Mouse (Mus musculus) stomach, embryonic 16.5 days (tissue): ENCODE measurements around the gene Ip6k2. TPM values are rescaled to one million over a fixed set of nuclear protein-coding genes. Genes with fewer than 3 reads are reported as not detected.
A peak's percentile ranks its signal among the peaks of the same experiment; 100 is the strongest.

Experiments
- ATAC-seq: fragments of 200-750 bp; cut with Nextera tagmentation; 2 replicates; pipeline ENCODE4 v1.8.0; 2017; ENCODE audit warnings: moderate number of reproducible peaks, moderate TSS enrichment; ENCODE audit not compliant: insufficient read depth, low FRiP score
- H3K27ac ChIP-seq: fragments of 300-500 bp; sonication (generic); 2 replicates; pipeline ENCODE4 v1.5.1; 2014; ENCODE audit warnings: low read length
- H3K27me3 ChIP-seq: fragments of 300-500 bp; sonication (generic); 2 replicates; pipeline ENCODE4 v1.6.1; 2014; ENCODE audit warnings: low read length, control low read depth, mixed read lengths; ENCODE audit not compliant: control insufficient read depth, insufficient read depth
- H3K36me3 ChIP-seq: fragments of 300-500 bp; sonication (generic); 2 replicates; pipeline ENCODE4 v1.6.1; 2014; ENCODE audit warnings: low read length; ENCODE audit not compliant: control insufficient read depth, insufficient read depth
- H3K4me1 ChIP-seq: fragments of 300-500 bp; sonication (generic); 2 replicates; pipeline ENCODE4 v1.6.1; 2014; ENCODE audit warnings: low read length, control low read depth, mixed read lengths; ENCODE audit not compliant: control insufficient read depth, insufficient read depth
- H3K4me2 ChIP-seq: fragments of 300-500 bp; sonication (generic); 2 replicates; pipeline ENCODE4 v1.6.1; 2014; ENCODE audit warnings: low read depth, low read length, mixed read lengths
- H3K4me3 ChIP-seq: fragments of 300-500 bp; sonication (generic); replicated peaks from 2 replicates; pipeline ENCODE4 v1.5.1; 2014; ENCODE audit warnings: mild to moderate bottlenecking, low read length
- H3K9ac ChIP-seq: fragments of 300-500 bp; sonication (generic); 2 replicates; pipeline ENCODE4 v1.6.1; 2014; ENCODE audit warnings: low read length
- H3K9me3 ChIP-seq: fragments of 300-500 bp; sonication (generic); replicated peaks from 2 replicates; pipeline ENCODE4 v1.6.1; 2016; ENCODE audit warnings: low read length, control low read depth; ENCODE audit not compliant: control insufficient read depth
- WGBS: fragments of 180-500 bp; shearing (Covaris S2); extraction: QIAGEN DNeasy Blood & Tissue Kit; methylation state at CpG from one replicate; pipeline ENCODE4 v1.1.7; 2014; 5-methylcytosine and 5-hydroxymethylcytosine counted together
- polyA plus RNA-seq: library from polyadenylated mRNA; unstranded; fragments of >200 nt; fragmentation: Nextera tagmentation; extraction: Ambion mirVana; gene quantifications from 2 replicates; pipeline ENCODE4 v1.2.1, GENCODE M21; 2015

The Ip6k2 gene
- polyA plus RNA-seq, 1 experiment from 2014 or later: 65.3 TPM

DNA sequence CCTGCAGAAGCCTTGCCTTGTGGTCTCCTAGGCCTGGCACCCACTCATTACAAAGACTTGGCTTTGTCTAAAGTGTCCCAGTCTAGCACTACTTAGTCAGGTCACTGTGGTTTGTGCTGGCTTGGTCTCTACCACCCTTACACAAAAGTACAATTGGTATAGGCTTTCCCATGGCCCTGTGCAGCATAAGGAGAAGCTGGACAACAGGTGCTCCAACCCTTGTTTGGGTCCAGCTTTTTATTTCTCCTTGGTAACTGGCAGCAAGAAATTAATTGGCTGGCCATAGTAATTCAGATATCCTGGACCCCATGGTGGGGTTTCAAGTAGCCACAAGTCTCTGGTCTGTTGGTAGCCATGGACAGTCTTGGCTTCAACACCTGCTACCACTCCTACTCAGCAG is 22.8 kb downstream of the Ip6k2 start:
- no peaks in the 10 kb centered on the region for H3K9me3 ChIP-seq
- H3K4me1 ChIP-seq: peaks cover 15% of the 10 kb centered on the region
- H3K36me3 ChIP-seq: peaks cover 11% of the 10 kb centered on the region; the same call in 1 of the 2 replicates
- H3K27ac ChIP-seq: no peak overlapping the region
- no peaks in the 10 kb centered on the region for H3K27me3 ChIP-seq
- no peak overlapping the region for H3K4me2 ChIP-seq
- H3K9ac ChIP-seq: no peak overlapping the region
- no peak for ATAC-seq
- H3K4me3 ChIP-seq: no peak overlapping the region

GRCm38 (mm10) chr9:108806831-108807230 is 23.2 kb downstream of the Ip6k2 start:
- no peak overlapping the region for H3K27ac ChIP-seq
- no peak overlapping the region for H3K4me3 ChIP-seq
- 83% methylated on average over 1 of the region's 1 CpGs for WGBS
- H3K4me2 ChIP-seq: no peak overlapping the region
- no peaks in the 10 kb centered on the region for H3K27me3 ChIP-seq
- peaks cover 11% of the 10 kb centered on the region; the same call in 1 of the 2 replicates for H3K36me3 ChIP-seq
- H3K9me3 ChIP-seq: no peaks in the 10 kb centered on the region
- no peak for ATAC-seq
- H3K4me1 ChIP-seq: peaks cover 15% of the 10 kb centered on the region
- H3K9ac ChIP-seq: no peak overlapping the region

GRCm38 (mm10) chr9:108807674-108808073 is 24.1 kb downstream of the Ip6k2 start:
- no peak overlapping the region for H3K27ac ChIP-seq
- 0 out of 2 replicates have a peak, but pooled peaks cover 4% of the 10 kb centered on the region for H3K36me3 ChIP-seq
- no peaks in the 10 kb centered on the region for H3K9me3 ChIP-seq
- H3K9ac ChIP-seq: peak overlapping the region; percentile 57; the same call in 1 of the 2 replicates
- 57% methylated on average over 5 of the region's 5 CpGs for WGBS
- H3K4me2 ChIP-seq: no peak overlapping the region
- no peak overlapping the region for H3K4me3 ChIP-seq
- no peak for ATAC-seq
- peaks cover 15% of the 10 kb centered on the region for H3K4me1 ChIP-seq
- no peaks in the 10 kb centered on the region for H3K27me3 ChIP-seq

DNA sequence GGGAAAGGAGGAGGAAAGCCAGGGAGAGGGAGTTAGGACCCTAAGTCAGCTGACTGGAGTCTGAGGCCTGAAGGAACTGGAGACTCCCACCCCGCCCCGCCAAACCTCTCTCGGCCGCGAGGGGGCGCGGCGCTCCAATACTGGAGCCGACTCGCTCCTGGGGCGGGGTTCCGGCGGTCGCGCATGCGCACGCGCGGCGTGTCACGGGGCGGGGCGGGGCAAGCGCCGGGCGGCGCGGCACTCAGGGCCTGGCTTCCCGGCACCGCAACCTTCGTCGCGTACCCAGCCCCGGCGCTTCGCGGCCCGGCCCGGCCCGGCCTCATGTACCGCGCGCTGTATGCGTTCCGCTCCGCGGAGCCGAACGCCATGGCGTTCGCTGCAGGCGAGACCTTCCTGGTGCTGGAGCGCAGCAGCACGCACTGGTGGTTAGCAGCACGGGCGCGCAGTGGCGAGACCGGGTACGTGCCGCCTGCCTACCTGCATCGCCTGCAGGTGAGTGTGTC is 24.6 kb downstream of the Ip6k2 start, which contains the start of gene Nckipsd:
Nckipsd (plus strand) TSS at position 206 of the 503 bp plus-strand sequence.
- Histone ChIP-seq H3K4me1 (peaks cover 15% of the 10 kb centered on the region), H3K4me2 (peak within 1 kb of the TSS; percentile 93), H3K36me3 (0 out of 2 replicates have a peak, but pooled peaks cover 4% of the 10 kb centered on the region), H3K27ac (peak within 1 kb of the TSS; percentile 8; the same call in 1 of the 2 replicates), H3K9me3 (no peaks in the 10 kb centered on the region), H3K4me3 (peak within 1 kb of the TSS; percentile 83), H3K27me3 (no peaks in the 10 kb centered on the region), H3K9ac (peak within 1 kb of the TSS; percentile 88)
- WGBS: under 1% methylated on average over 61 of the region's 62 CpGs
- peak; percentile 90 for ATAC-seq

GRCm38 (mm10) chr9:108809188-108809587 is 25.6 kb downstream of the Ip6k2 start:
- peak overlapping the region; percentile 93 for H3K4me2 ChIP-seq
- peak overlapping the region; percentile 83; the same call in 1 of the 2 replicates for H3K4me3 ChIP-seq
- no peaks in the 10 kb centered on the region for H3K9me3 ChIP-seq
- 0 out of 2 replicates have a peak, but pooled peaks cover 4% of the 10 kb centered on the region for H3K36me3 ChIP-seq
- H3K27ac ChIP-seq: peak overlapping the region; percentile 29; the same call in 1 of the 2 replicates
- 64% methylated on average over 5 of the region's 5 CpGs for WGBS
- no peaks in the 10 kb centered on the region for H3K27me3 ChIP-seq
- peaks cover 15% of the 10 kb centered on the region for H3K4me1 ChIP-seq
- peak overlapping the region; percentile 88 for H3K9ac ChIP-seq
- ATAC-seq: no peak

DNA sequence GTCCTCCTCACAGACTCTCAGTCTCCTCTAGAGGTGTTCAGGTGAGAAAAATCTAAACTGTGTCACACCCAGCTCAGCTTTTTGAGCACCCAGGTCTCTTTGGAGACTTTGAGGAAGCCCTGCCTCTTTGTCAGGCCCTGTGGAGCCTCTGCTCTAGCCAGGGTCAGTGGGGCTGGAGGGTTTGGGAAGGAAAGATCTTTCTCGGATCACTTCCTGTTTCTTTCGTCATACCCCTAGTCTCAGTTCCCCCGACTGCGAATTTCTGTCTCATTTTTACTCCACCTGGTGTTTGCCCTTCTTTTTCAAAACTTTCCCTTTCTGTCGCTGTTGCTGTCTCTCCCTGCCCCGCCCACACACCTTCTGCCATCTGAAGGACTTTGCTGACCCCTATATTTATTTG is 26.1 kb downstream of the Ip6k2 start:
- Histone ChIP-seq H3K4me2 (peak overlapping the region; percentile 93; the same call in 1 of the 2 replicates), H3K27me3 (no peaks in the 10 kb centered on the region), H3K9ac (peak overlapping the region; percentile 88; the same call in 1 of the 2 replicates), H3K9me3 (no peaks in the 10 kb centered on the region), H3K4me3 (no peak overlapping the region), H3K27ac (peak overlapping the region; percentile 29; the same call in 1 of the 2 replicates), H3K36me3 (0 out of 2 replicates have a peak, but pooled peaks cover 7% of the 10 kb centered on the region), H3K4me1 (peaks cover 15% of the 10 kb centered on the region)
- ATAC-seq: no peak
- 59% methylated on average over 6 of the region's 6 CpGs for WGBS

GRCm38 (mm10) chr9:108810516-108810915 is 26.9 kb downstream of the Ip6k2 start:
- Histone ChIP-seq H3K36me3 (0 out of 2 replicates have a peak, but pooled peaks cover 12% of the 10 kb centered on the region), H3K4me3 (no peak overlapping the region), H3K4me1 (peaks cover 15% of the 10 kb centered on the region), H3K27ac (no peak overlapping the region), H3K4me2 (no peak overlapping the region), H3K9me3 (no peaks in the 10 kb centered on the region), H3K9ac (no peak overlapping the region), H3K27me3 (no peaks in the 10 kb centered on the region)
- WGBS: 68% methylated on average over 5 of the region's 5 CpGs
- no peak for ATAC-seq

DNA sequence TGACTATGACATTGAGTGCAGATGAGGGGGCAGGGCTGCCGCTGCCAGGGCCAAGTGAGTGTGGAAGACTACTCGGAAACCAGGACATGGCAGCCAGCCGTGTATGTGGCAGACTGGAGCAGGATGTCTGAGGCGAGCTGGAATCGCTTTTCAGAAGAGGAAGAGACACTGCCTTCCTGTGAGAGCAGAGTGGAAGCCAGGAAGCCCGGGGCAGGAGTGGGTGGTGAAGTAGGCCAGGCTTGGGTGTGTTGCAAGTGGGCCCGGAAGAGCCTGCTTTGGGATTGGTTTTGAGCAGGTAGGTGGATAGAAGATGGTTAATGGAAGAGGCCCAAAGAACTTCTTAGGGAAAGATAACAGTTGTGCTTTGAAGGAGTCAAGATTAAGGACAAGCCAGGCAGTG is 32.0 kb downstream of the Ip6k2 start:
- H3K9ac ChIP-seq: no peak overlapping the region
- H3K27ac ChIP-seq: no peak overlapping the region
- H3K36me3 ChIP-seq: 0 out of 2 replicates have a peak, but pooled peaks cover 8% of the 10 kb centered on the region
- no peak for ATAC-seq
- no peak overlapping the region for H3K4me2 ChIP-seq
- H3K4me3 ChIP-seq: no peak overlapping the region
- H3K4me1 ChIP-seq: no peaks in the 10 kb centered on the region
- no peaks in the 10 kb centered on the region for H3K9me3 ChIP-seq
- H3K27me3 ChIP-seq: no peaks in the 10 kb centered on the region
- 87% methylated on average over 7 of the region's 7 CpGs for WGBS

GRCm38 (mm10) chr9:108819495-108819894 is 35.9 kb downstream of the Ip6k2 start:
- Histone ChIP-seq H3K36me3 (0 out of 2 replicates have a peak, but pooled peaks cover 5% of the 10 kb centered on the region), H3K9me3 (no peaks in the 10 kb centered on the region), H3K27ac (no peak overlapping the region), H3K4me3 (no peak overlapping the region), H3K4me2 (no peak overlapping the region), H3K4me1 (no peaks in the 10 kb centered on the region), H3K27me3 (peaks cover 22% of the 10 kb centered on the region), H3K9ac (no peak overlapping the region)
- ATAC-seq: no peak
- WGBS: 54% methylated on average over 3 of the region's 3 CpGs
